Mouse (Mus musculus): ENCODE data around the gene Nmu. TPM values are rescaled to one million over a fixed set of nuclear protein-coding genes. Genes with fewer than 3 reads are reported as not detected.

The Nmu gene
- not detected in 2 replicates for total RNA-seq (2017)

DNA sequence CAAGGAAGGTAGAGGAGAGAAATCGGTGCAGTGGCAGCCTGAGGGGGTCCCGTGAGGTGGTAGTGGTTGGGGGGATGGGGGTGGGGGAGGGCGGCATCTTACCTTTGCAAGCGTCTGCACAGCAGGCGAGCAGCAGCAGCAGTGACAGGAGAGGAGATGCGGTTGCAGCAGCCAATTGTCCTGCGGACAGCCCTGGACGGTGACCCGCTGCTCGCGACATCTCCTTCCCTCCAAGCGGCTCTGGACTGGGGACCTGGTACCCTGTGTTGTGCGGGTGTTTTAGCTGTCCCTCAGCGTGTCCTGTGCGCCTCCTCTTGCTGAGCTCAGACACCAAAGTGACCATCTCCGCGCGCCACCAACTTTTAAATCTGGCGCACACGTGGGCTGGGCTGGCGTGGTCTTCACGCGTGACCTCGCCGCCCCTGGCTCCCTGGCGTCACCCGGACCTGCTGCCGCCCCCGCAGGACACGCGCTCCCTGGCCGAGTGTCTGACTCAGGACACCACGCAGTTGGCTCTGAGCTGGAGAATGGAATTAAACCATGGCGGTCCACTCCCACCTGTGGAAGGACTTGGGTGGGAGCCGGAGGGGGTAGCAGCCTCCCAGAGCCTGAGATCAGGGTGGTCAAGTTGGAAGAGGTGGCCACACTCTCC is at the start of gene Nmu:
TSS of gene Nmu (minus strand) at position 336 of the 652 bp plus-strand sequence.
- ATAC-seq (replicated peaks; ENCODE audit: low read depth, poor library complexity, severe bottlenecking) = no peak

DNA sequence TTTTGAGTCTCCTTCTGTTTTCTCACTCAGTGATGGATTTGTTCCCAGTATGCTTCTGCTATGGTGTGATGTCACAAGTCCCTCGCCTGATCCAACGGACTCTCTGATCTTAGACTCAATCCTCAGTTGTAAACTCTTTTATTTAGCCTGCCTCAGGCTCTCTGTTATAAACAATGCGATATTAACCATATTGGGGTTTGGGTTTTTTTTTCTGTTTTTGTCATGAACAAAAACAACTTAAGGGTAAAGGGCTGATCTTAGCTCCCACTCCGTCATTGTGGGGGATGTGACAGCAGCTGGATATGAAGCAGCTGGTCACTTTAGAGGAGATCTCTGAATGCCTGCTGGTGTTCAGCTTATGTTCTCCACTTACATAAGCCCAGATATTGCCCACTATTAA is 48.1 kb upstream of the Nmu start:
- no peak for ATAC-seq (replicated peaks; ENCODE audit: low read depth, poor library complexity, severe bottlenecking)

GRCm38 (mm10) chr5:76394382-76394781 is 30.8 kb upstream of the Nmu start:
- no peak for ATAC-seq (replicated peaks; ENCODE audit: low read depth, poor library complexity, severe bottlenecking)

DNA sequence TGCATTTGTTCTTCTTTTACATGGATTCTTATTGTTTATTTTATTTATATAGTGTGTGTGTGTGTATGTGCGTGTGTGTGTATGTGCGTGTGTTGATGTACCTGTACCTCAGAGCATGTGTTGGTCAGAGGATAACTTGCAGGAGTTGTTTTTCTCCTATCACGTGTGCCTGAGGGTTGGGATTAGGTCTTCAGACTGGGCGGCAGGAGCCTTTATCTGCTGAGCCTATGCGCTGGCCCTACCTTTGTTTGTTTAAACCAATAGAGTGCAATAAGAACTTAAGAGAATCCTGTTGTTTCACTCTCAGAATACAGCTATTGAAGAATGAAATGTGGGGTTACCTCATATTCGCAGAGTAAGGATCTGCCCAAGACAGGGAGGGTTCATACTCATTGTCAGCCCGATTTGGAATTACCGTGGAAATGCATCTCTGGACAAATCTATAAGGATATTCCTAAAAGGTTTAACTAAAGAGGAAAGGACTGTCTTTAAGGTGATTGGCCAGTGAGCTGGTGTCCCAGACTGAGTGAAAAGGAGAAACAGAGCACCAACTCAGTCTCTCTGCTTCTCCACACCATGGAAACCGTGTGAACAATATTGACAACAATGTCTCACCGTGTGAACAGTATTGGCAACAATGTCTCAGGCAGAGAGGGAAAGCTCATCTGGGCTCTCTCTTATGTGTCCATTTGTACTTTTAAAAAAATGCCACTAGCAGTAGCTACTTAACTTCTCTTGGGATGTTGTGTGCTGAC is 25.6 kb upstream of the Nmu start:
- no peak for ATAC-seq (replicated peaks; ENCODE audit: low read depth, poor library complexity, severe bottlenecking)

DNA sequence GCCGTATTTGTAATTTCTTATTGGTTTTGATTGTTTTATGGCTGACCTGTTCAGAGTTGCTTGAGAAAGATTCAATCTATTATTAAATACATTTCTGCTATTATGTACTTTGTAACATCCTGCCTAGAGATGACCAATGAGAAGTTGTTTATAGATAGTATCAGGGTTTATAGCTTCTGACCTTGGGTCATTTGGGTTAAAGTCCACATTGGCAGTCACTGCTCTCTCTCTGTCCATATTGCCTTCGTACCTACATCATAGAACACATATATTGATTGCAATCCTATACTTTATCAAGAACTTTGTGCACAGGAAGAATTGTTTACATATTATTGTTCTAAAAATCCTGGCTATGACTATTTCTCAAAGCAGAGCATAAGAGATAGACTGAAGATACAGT is 24.9 kb upstream of the Nmu start:
- ATAC-seq (replicated peaks; ENCODE audit: low read depth, poor library complexity, severe bottlenecking) = no peak

DNA sequence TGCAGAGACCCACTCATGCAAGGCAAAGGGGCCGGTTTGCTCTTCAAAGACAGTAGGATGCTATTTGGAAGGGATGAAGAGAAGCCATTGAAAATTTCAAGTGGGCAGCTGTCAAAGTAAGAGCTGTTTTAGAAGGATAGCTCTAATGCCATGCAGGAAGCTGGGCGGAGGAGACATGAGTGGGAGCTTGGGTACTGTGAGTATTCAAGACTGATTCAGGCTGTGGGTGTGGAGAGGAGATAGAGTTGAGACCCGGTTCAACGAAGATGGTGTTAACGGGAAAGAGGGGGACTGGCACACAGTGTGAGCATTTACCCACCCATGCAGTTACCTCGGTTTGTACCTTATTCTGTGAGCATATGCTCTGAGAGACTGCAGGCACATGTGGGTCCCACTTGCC is 20.1 kb upstream of the Nmu start:
- no peak for ATAC-seq (replicated peaks; ENCODE audit: low read depth, poor library complexity, severe bottlenecking)

GRCm38 (mm10) chr5:76381836-76382235 is 18.2 kb upstream of the Nmu start:
- no peak for ATAC-seq (replicated peaks; ENCODE audit: low read depth, poor library complexity, severe bottlenecking)

DNA sequence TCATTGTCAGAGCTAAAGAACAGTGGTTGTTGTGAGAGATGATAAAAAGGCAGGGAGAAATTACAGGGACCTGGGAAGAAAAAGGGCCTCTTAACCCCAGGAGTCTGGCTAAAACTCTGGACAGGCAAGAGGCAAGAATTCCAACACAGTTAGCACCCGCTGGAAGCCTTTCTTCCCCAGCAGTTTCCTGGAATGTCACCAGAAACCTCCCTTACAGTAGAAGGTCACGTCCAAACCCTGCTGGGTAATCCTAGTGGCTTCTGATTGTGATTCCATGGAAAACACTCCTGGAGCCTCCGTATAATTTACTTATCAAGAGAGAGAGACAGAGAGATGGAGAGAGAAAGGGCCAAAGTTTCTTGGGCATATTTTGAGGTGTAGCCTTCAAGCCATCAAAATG is 15.6 kb upstream of the Nmu start:
- no peak for ATAC-seq (replicated peaks; ENCODE audit: low read depth, poor library complexity, severe bottlenecking)

DNA sequence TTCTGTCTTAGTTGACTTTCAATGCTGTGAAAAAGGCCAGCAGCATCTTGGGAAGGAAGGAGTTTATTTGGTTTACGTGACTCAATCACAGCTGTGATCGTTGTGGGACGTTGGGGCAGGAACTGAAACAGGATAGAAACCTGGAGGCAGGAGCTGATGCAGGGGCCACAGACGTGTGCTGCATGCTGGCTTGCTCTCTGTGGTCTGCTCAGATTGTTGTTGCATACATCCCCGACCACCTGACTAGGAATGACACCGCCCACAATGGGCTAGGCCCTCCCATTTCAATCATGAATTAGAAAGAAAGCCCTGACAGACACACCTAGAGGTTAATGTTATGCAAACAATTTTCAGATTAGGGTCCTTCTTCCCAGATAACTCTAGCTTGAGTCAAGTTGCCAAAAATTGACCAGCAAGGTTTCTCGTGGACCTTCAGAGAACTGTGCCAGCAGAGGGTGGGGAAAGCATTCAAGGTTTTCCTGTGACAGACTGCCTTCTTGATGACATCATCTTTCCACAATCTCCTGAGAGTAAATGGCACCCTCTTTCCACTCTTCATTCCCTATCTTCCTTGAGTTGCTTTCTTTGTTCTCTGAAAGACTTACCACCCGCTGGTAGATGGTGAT is 5.7 kb upstream of the Nmu start:
- ATAC-seq (replicated peaks; ENCODE audit: low read depth, poor library complexity, severe bottlenecking) = no peak

GRCm38 (mm10) chr5:76365406-76365805 is 1.8 kb upstream of the Nmu start:
- no peak for ATAC-seq (replicated peaks; ENCODE audit: low read depth, poor library complexity, severe bottlenecking)

- no peak for ATAC-seq (replicated peaks; ENCODE audit: low read depth, poor library complexity, severe bottlenecking)
Measured at GRCm38 (mm10) chr5:76360786-76361185, 2.8 kb downstream of the Nmu start.

- no peak for ATAC-seq (replicated peaks; ENCODE audit: low read depth, poor library complexity, severe bottlenecking)
Measured at GRCm38 (mm10) chr5:76360057-76360456, 3.5 kb downstream of the Nmu start.

DNA sequence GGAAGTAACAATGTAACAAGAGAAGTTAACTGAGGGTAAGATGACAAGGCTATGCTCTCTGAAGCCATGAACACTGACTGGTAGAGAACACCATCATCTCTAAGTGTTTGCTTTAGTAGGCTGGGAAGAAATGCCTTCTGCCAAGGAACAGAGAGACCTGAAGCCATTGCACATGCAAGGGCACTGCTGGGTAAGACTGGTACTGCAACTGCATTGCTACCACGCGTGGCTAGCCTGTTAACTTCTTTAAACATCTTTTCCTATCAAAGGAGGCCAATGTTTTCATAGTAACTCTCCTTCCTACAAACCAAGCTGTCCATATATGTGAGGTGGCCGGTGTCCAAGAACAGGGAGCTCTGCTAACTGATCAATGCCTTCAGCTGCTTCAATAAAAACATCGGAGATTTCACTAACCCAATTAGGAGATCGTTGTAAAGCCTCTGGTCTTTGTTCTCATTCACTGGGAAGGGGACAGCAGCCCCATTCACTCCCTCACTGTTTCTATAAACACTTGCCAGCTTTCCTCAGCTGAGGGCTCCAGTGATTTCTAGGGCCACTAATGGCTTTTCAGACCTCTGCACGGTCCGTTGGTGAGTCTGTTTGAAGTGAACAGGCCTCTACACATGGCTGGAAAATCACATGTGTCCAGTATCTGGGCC is 11.5 kb downstream of the Nmu start:
- ATAC-seq (replicated peaks; ENCODE audit: low read depth, poor library complexity, severe bottlenecking) = no peak

GRCm38 (mm10) chr5:76351537-76351936 is 12.1 kb downstream of the Nmu start:
- no peak for ATAC-seq (replicated peaks; ENCODE audit: low read depth, poor library complexity, severe bottlenecking)

DNA sequence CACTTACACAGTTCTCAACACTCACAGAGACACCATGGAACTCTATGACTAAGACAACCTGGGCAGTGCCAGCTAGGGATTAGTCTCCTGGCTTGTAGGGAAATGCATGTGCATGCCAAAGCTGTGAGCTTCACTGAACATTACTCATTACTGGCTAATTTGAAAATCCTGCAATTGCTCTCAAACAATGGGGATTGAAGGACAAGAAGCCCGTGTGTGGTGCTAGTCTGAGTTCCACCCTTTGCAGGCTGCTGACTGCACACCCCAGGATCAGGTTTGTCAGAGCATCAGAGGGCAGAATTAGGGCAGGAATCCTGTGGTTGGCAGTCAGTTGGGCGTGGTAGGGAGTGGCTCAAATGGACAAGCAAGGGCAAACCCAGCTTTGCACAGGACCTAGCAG is 17.5 kb downstream of the Nmu start:
- no peak for ATAC-seq (replicated peaks; ENCODE audit: low read depth, poor library complexity, severe bottlenecking)

- no peak for ATAC-seq (replicated peaks; ENCODE audit: low read depth, poor library complexity, severe bottlenecking)
Measured at GRCm38 (mm10) chr5:76340931-76341330, 22.7 kb downstream of the Nmu start.

- peak; percentile 90 for ATAC-seq (replicated peaks; ENCODE audit: low read depth, poor library complexity, severe bottlenecking)
Measured at GRCm38 (mm10) chr5:76337100-76337499, 26.5 kb downstream of the Nmu start.

DNA sequence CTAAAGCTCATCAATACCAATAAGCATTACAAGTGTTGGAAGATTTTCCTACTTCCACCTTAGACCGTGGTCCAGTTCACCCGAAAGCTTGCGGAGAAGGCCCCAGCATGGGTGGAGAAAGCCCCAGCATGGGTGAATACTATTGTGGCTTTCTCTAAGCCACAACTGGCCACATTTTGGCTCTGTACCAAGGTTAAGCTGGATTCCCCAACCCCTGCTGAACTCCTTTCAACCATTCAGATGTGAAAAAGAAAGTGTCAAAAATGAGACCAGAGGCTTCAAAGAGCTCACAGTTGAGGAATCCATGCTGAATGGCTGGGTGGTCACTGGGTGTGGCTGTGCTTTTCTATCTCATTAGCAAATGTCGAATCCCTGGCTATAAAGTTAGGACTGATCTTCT is 29.8 kb downstream of the Nmu start:
- peak; percentile 58; the same call in 1 of the 2 replicates for ATAC-seq (replicated peaks; ENCODE audit: low read depth, poor library complexity, severe bottlenecking)

DNA sequence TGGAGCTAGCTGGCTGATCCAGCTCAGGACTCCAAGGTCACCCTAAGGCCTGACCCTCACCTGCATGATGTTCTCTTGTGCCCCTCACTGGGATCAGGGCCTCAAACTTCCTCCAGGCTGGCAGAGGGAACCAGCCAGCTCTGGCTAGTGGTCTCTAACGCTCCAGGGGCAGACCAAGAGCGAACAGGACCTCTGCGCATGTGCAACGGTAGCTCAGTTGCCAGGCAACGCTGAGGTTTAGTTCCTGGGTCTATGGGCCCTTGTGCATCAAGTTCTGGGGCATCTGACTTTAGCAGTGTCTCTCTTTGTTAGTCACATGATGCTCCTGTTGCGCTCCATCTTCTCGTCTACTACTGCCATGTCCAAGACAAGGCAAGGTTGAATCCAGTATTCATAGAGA is 32.6 kb downstream of the Nmu start, which contains the start of gene Pdcl2:
TSS of gene Pdcl2 (minus strand) at position 204 of the 400 bp plus-strand sequence.
- no peak for ATAC-seq (replicated peaks; ENCODE audit: low read depth, poor library complexity, severe bottlenecking)

GRCm38 (mm10) chr5:76327296-76327695 is 36.3 kb downstream of the Nmu start:
- no peak for ATAC-seq (replicated peaks; ENCODE audit: low read depth, poor library complexity, severe bottlenecking)

DNA sequence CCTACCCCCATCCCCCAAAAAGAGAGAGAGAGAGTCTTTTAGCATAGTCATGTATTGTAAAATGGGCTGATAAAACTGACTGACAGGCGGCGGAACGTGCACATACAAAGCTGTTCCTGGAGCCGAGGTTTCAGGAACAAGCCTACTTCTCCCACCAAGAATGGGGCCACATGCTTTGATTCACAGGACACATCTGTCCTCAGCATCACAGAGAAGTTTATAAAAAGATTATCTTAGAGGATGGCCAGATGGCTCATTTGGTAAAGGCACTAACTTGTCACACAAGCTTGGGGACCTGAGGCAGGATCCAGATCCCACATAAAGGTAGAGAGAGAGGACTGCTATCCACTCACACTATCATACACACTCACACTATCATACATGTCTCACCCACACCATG is 38.5 kb downstream of the Nmu start:
- no peak for ATAC-seq (replicated peaks; ENCODE audit: low read depth, poor library complexity, severe bottlenecking)

All from common myeloid progenitor, adult 5-6 weeks (primary cell).